Mouse (Mus musculus) hindbrain, postnatal 0 days (tissue): ENCODE data around the gene Hoxa2. TPM values are rescaled to one million over a fixed set of nuclear protein-coding genes. Genes with fewer than 3 reads are reported as not detected.

Experiments
- ATAC-seq: fragments of 200-750 bp; cut with Nextera tagmentation; 2 replicates; pipeline ENCODE4 v1.8.0; 2017; ENCODE audit warnings: mild to moderate bottlenecking, moderate TSS enrichment, moderate library complexity
- DNase-seq: peaks from one replicate; pipeline ENCODE4 v3.0.0-alpha.2; 2015; ENCODE audit warnings: low spot score
- H3K27ac ChIP-seq: fragments of 300-500 bp; sonication (generic); 2 replicates; pipeline ENCODE4 v1.5.1; 2014; ENCODE audit warnings: mild to moderate bottlenecking
- H3K27me3 ChIP-seq: fragments of 300-500 bp; sonication (generic); 2 replicates; pipeline ENCODE4 v1.6.1; 2014; ENCODE audit warnings: low read length, mixed read lengths; ENCODE audit not compliant: insufficient read depth
- H3K36me3 ChIP-seq: fragments of 300-500 bp; sonication (generic); 2 replicates; pipeline ENCODE4 v1.6.1; 2014; ENCODE audit warnings: low read length, mixed read lengths; ENCODE audit not compliant: insufficient read depth
- H3K4me1 ChIP-seq: fragments of 300-500 bp; sonication (generic); 2 replicates; pipeline ENCODE4 v1.6.1; 2014; ENCODE audit warnings: antibody characterized with exemption, low read length, mixed read lengths; ENCODE audit not compliant: insufficient read depth
- H3K4me2 ChIP-seq: fragments of 300-500 bp; sonication (generic); 2 replicates; pipeline ENCODE4 v1.6.1; 2014; ENCODE audit warnings: low read depth, mild to moderate bottlenecking, low read length, moderate library complexity, mixed read lengths
- H3K4me3 ChIP-seq: fragments of 300-500 bp; sonication (generic); 2 replicates; pipeline ENCODE4 v1.5.1; 2014; ENCODE audit warnings: low read length
- H3K9ac ChIP-seq: fragments of 300-500 bp; sonication (generic); replicated peaks from 2 replicates; pipeline ENCODE4 v1.6.1; 2014; ENCODE audit warnings: mild to moderate bottlenecking, low read length, moderate library complexity, mixed read lengths
- H3K9me3 ChIP-seq: fragments of 300-500 bp; sonication (generic); 2 replicates; pipeline ENCODE4 v1.6.1; 2016; ENCODE audit warnings: low read length, mixed read lengths
- CTCF ChIP-seq: IDR thresholded peaks from 2 replicates; pipeline ENCODE4 v1.5.1; 2016; ENCODE audit warnings: antibody characterized with exemption, control low read depth, low read depth
- WGBS: fragments of 180-500 bp; shearing (Covaris S2); extraction: QIAGEN DNeasy Blood & Tissue Kit; methylation state at CpG from one replicate; pipeline ENCODE4 v1.1.7; 2014; 5-methylcytosine and 5-hydroxymethylcytosine counted together
- polyA plus RNA-seq: library from polyadenylated mRNA; unstranded; fragments of >200 nt; fragmentation: Nextera tagmentation; extraction: Ambion mirVana; gene quantifications from 2 replicates; pipeline ENCODE4 v1.2.1, GENCODE M21; 2015
- total RNA-seq: library from RNA; depleted of rRNA; stranded (reverse); fragments of >200 nt; gene quantifications from 2 replicates; pipeline ENCODE4 v1.2.3, GENCODE M21; 2014; rRNA removed

The Hoxa2 gene
- total RNA-seq (20.3 and 24.3 TPM in 2 replicates), polyA plus RNA-seq (16.3 and 16.5 TPM in 2 replicates)

DNA sequence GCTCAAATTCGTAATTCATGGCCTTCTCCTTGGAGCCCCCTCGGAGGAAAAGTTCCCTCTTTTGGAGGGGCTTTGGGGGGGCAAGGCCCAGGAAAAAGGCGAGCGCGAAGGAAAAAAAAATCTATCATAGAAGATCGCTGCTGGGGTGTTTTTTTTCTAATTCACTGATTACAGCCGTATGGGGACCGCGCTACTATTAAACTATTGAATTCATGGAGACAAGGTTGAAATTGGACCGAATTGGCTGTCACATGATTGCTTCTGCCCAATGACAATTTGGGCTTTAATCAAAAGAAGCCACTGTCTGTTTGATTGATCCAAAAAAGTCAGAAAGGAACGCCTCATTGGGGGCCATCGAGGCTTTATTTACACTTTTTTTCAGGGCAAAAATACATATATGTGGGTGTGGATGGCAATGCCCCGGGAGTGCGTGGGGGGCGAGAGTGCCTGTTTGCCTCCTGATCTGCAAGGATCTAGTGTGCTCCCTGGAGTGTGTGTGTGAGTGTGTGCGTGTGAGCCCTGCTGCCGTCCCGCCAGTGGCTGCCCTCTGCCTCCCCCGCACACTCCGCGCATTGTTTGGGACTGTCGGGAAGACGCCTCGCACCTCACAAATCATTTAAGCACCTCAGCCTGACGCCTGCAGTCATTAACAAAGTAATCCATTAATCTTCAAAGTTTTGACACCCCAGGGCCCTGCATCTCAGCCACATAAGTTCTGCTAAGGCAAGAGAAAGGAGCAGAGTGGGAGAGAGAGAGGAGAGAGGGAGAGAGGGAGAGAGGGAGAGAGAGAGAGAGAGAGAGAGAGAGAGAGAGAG is at the start of gene Hoxa2:
Gene Hoxa2 (minus strand): TSS at position 206 of the 815 bp plus-strand sequence.
- Histone ChIP-seq H3K4me1 (0 out of 2 replicates have a peak, but pooled peaks cover under 1% of the 10 kb centered on the region), H3K27ac (peak within 1 kb of the TSS; percentile 89), H3K4me2 (peak within 1 kb of the TSS; percentile 93), H3K9me3 (no peaks in the 10 kb centered on the region), H3K9ac (peak within 1 kb of the TSS; percentile 67), H3K36me3 (no peaks in the 10 kb centered on the region), H3K4me3 (peak within 1 kb of the TSS; percentile 46), H3K27me3 (peaks cover 26% of the 10 kb centered on the region)
- TF ChIP-seq CTCF, result no peak
- ATAC-seq (peak; percentile 50; the same call in 1 of the 2 replicates), DNase-seq (peak; percentile 77)
- under 1% methylated on average over 25 of the region's 25 CpGs for WGBS

GRCm38 (mm10) chr6:52214271-52214670 is 49.6 kb upstream of the Hoxa2 start:
- H3K27ac ChIP-seq, result no peak overlapping the region
- no peak for ATAC-seq
- H3K27me3 ChIP-seq, result peaks cover 98% of the 10 kb centered on the region
- H3K4me2 ChIP-seq, result no peak overlapping the region
- no peaks in the 10 kb centered on the region for H3K4me1 ChIP-seq
- no peak overlapping the region for H3K4me3 ChIP-seq
- TF ChIP-seq CTCF, result no peak
- H3K36me3 ChIP-seq, result no peaks in the 10 kb centered on the region
- WGBS, result 11% methylated on average over 5 of the region's 5 CpGs
- no peak overlapping the region for H3K9ac ChIP-seq
- H3K9me3 ChIP-seq, result no peaks in the 10 kb centered on the region
- DNase-seq, result no peak

- no peak within 1 kb of the TSS for H3K27ac ChIP-seq
- H3K9ac ChIP-seq, result no peak within 1 kb of the TSS
- H3K4me2 ChIP-seq, result no peak within 1 kb of the TSS
- ATAC-seq (no peak), DNase-seq (no peak)
- 11% methylated on average over 38 of the region's 38 CpGs for WGBS
- H3K4me3 ChIP-seq, result peak within 1 kb of the TSS; percentile 11; the same call in 1 of the 2 replicates
- no peaks in the 10 kb centered on the region for H3K36me3 ChIP-seq
- H3K9me3 ChIP-seq, result no peaks in the 10 kb centered on the region
- H3K4me1 ChIP-seq, result no peaks in the 10 kb centered on the region
- H3K27me3 ChIP-seq, result peaks cover 98% of the 10 kb centered on the region
- no peak for TF ChIP-seq CTCF
Measured at GRCm38 (mm10) chr6:52213119-52213986, 48.7 kb upstream of the Hoxa2 start, which contains the start of the genes Hoxa3 and Gm28308. Gene Hoxa3 (minus strand): TSS chr6:52213336. Gene Gm28308 (minus strand): TSS chr6:52213339.

- H3K27ac ChIP-seq, result no peak overlapping the region
- no peak for TF ChIP-seq CTCF
- ATAC-seq (no peak), DNase-seq (no peak)
- H3K4me3 ChIP-seq, result peak overlapping the region; percentile 11; the same call in 1 of the 2 replicates
- H3K4me2 ChIP-seq, result no peak overlapping the region
- H3K9ac ChIP-seq, result no peak overlapping the region
- WGBS, result 6% methylated on average over 22 of the region's 22 CpGs
- peaks cover 96% of the 10 kb centered on the region for H3K27me3 ChIP-seq
- H3K36me3 ChIP-seq, result no peaks in the 10 kb centered on the region
- no peaks in the 10 kb centered on the region for H3K4me1 ChIP-seq
- H3K9me3 ChIP-seq, result no peaks in the 10 kb centered on the region
Measured at GRCm38 (mm10) chr6:52212556-52213118, 48.0 kb upstream of the Hoxa2 start.

DNA sequence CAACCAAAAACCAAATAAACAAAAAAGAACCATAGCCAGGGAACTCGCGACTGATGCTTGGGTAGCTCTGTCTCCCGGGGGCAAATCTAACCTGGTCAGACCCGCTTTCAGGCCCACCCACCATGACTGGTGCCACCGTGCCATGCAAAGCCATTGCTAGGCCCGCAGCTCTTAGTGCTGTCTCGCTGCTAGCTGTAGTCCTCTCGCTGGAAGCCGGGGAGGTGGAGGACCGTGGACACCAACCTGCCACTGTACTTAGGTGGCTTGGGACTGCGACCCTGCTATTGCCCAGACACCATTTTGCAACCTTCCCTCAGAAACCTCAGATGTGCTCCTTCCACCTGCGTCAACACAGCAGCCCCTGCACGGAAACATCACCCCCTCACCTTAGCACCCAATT is 47.3 kb upstream of the Hoxa2 start:
- TF ChIP-seq CTCF, result no peak
- no peak for DNase-seq
- H3K27me3 ChIP-seq, result peaks cover 96% of the 10 kb centered on the region
- H3K36me3 ChIP-seq, result no peaks in the 10 kb centered on the region
- no peak overlapping the region for H3K27ac ChIP-seq
- 6% methylated on average over 13 of the region's 13 CpGs for whole genome bisulfite sequencing
- H3K4me2 ChIP-seq, result peak overlapping the region; percentile 25; the same call in 1 of the 2 replicates
- H3K4me1 ChIP-seq, result no peaks in the 10 kb centered on the region
- no peak for ATAC-seq
- H3K9me3 ChIP-seq, result no peaks in the 10 kb centered on the region
- H3K9ac ChIP-seq, result no peak overlapping the region
- H3K4me3 ChIP-seq, result no peak overlapping the region

GRCm38 (mm10) chr6:52211170-52211935 is 46.7 kb upstream of the Hoxa2 start:
- Histone ChIP-seq H3K27ac (no peak overlapping the region), H3K9me3 (no peaks in the 10 kb centered on the region), H3K36me3 (no peaks in the 10 kb centered on the region), H3K4me1 (no peaks in the 10 kb centered on the region), H3K27me3 (peaks cover 95% of the 10 kb centered on the region), H3K4me3 (peak overlapping the region; percentile 6; the same call in 1 of the 2 replicates), H3K4me2 (peak overlapping the region; percentile 25; the same call in 1 of the 2 replicates), H3K9ac (no peak overlapping the region)
- TF ChIP-seq CTCF, result peak; percentile 77
- WGBS, result 1% methylated on average over 37 of the region's 37 CpGs
- DNase-seq (peak; percentile 90), ATAC-seq (peak; percentile 50)
